Mouse (Mus musculus): Measurements from ENCODE around the gene Epn2.

The Epn2 gene

GRCm38 (mm10) chr11:61578983-61579877 lies at the start of gene Epn2:
TSS of gene Epn2 (minus strand) at chr11:61579687.
- DNase-seq (ENCODE audit: low spot score) = peak; percentile 64

- DNase-seq (ENCODE audit: low spot score) = no peak
Measured at GRCm38 (mm10) chr11:61626509-61626908, 47.0 kb upstream of the Epn2 start.

GRCm38 (mm10) chr11:61625136-61625535 lies 45.6 kb upstream of the Epn2 start:
- DNase-seq (ENCODE audit: low spot score) = no peak

- DNase-seq (ENCODE audit: low spot score) = no peak
Measured at GRCm38 (mm10) chr11:61620762-61621161, 41.3 kb upstream of the Epn2 start.

- peak; percentile 73 for DNase-seq (ENCODE audit: low spot score)
Measured at GRCm38 (mm10) chr11:61620254-61620670, 40.8 kb upstream of the Epn2 start.

GRCm38 (mm10) chr11:61619791-61620241 lies 40.3 kb upstream of the Epn2 start:
- DNase-seq (ENCODE audit: low spot score) = peak; percentile 33

- DNase-seq (ENCODE audit: low spot score) = no peak
Measured at GRCm38 (mm10) chr11:61619356-61619755, 39.9 kb upstream of the Epn2 start.

- no peak for DNase-seq (ENCODE audit: low spot score)
Measured at GRCm38 (mm10) chr11:61618571-61618970, 39.1 kb upstream of the Epn2 start.

GRCm38 (mm10) chr11:61618131-61618530 lies 38.6 kb upstream of the Epn2 start:
- no peak for DNase-seq (ENCODE audit: low spot score)

- no peak for DNase-seq (ENCODE audit: low spot score)
Measured at GRCm38 (mm10) chr11:61617293-61617975, 37.9 kb upstream of the Epn2 start.

GRCm38 (mm10) chr11:61616523-61617292 lies 37.2 kb upstream of the Epn2 start:
- no peak for DNase-seq (ENCODE audit: low spot score)

- DNase-seq (ENCODE audit: low spot score) = no peak
Measured at GRCm38 (mm10) chr11:61615686-61616522, 36.4 kb upstream of the Epn2 start.

- no peak for DNase-seq (ENCODE audit: low spot score)
Measured at GRCm38 (mm10) chr11:61614401-61614800, 34.9 kb upstream of the Epn2 start.

GRCm38 (mm10) chr11:61612116-61612635 lies 32.7 kb upstream of the Epn2 start:
- no peak for DNase-seq (ENCODE audit: low spot score)

- no peak for DNase-seq (ENCODE audit: low spot score)
Measured at GRCm38 (mm10) chr11:61611197-61611596, 31.7 kb upstream of the Epn2 start.

GRCm38 (mm10) chr11:61608072-61608471 lies 28.6 kb upstream of the Epn2 start:
- DNase-seq (ENCODE audit: low spot score) = no peak

GRCm38 (mm10) chr11:61602705-61603104 lies 23.2 kb upstream of the Epn2 start:
- DNase-seq (ENCODE audit: low spot score) = no peak

GRCm38 (mm10) chr11:61601465-61601864 lies 22.0 kb upstream of the Epn2 start:
- DNase-seq (ENCODE audit: low spot score) = no peak

GRCm38 (mm10) chr11:61598367-61598766 lies 18.9 kb upstream of the Epn2 start:
- DNase-seq (ENCODE audit: low spot score) = no peak

- DNase-seq (ENCODE audit: low spot score) = no peak
Measured at GRCm38 (mm10) chr11:61597471-61597870, 18.0 kb upstream of the Epn2 start.

- DNase-seq (ENCODE audit: low spot score) = no peak
Measured at GRCm38 (mm10) chr11:61593069-61593468, 13.6 kb upstream of the Epn2 start.
